Mouse (Mus musculus) erythroblast, adult 5-6 weeks (primary cell): Measurements from ENCODE around the gene Bzw1. TPM values are rescaled to one million over a fixed set of nuclear protein-coding genes. Genes with fewer than 3 reads are reported as not detected.

Source experiments
- ATAC-seq: replicated peaks from 2 replicates; pipeline ENCODE4 v1.8.0; 2016; ENCODE audit warnings: moderate number of reproducible peaks, mild to moderate bottlenecking, moderate TSS enrichment, inconsistent platforms; ENCODE audit not compliant: poor library complexity, low FRiP score, severe bottlenecking
- total RNA-seq, 2 experiments: library from RNA; stranded (forward) in 1 of 2; stranded (reverse) in 1 of 2; fragments of 150-400 nt in 1 of 2; fragments of 200-764, 138-1000 nt in 1 of 2; gene quantifications; 2 replicates each; pipeline versions ENCODE4 v1.2.3 to v1.2.4; 2015 to 2017; ENCODE audit warnings: low replicate concordance in 2 of 2

Bzw1 gene
- total RNA-seq, 2 experiments from 2014 or later: 43.8 to 53.8 TPM

- peak; percentile 82 for ATAC-seq
Measured at GRCm38 (mm10) chr1:58393284-58394195, 842 bp downstream of the Bzw1 start.

GRCm38 (mm10) chr1:58395341-58395740, 2.6 kb downstream of the Bzw1 start:
- no peak for ATAC-seq

- ATAC-seq: no peak
Measured at GRCm38 (mm10) chr1:58396179-58396578, 3.5 kb downstream of the Bzw1 start.

GRCm38 (mm10) chr1:58397731-58398130, 5.0 kb downstream of the Bzw1 start:
- no peak for ATAC-seq

GRCm38 (mm10) chr1:58401396-58401795, 8.7 kb downstream of the Bzw1 start:
- ATAC-seq: no peak

GRCm38 (mm10) chr1:58403745-58404144, 11.0 kb downstream of the Bzw1 start:
- no peak for ATAC-seq

GRCm38 (mm10) chr1:58407321-58407720, 14.6 kb downstream of the Bzw1 start:
- ATAC-seq: no peak

- ATAC-seq: no peak
Measured at GRCm38 (mm10) chr1:58408141-58408540, 15.4 kb downstream of the Bzw1 start.

GRCm38 (mm10) chr1:58409553-58410197, 17.0 kb downstream of the Bzw1 start:
- ATAC-seq: no peak

GRCm38 (mm10) chr1:58410198-58410588, 17.5 kb downstream of the Bzw1 start:
- ATAC-seq: no peak

- peak; percentile 41 for ATAC-seq
Measured at GRCm38 (mm10) chr1:58410776-58411175, 18.1 kb downstream of the Bzw1 start.

GRCm38 (mm10) chr1:58415442-58415841, 22.7 kb downstream of the Bzw1 start:
- no peak for ATAC-seq

GRCm38 (mm10) chr1:58416048-58416447, 23.4 kb downstream of the Bzw1 start:
- ATAC-seq: no peak

- no peak for ATAC-seq
Measured at GRCm38 (mm10) chr1:58420032-58420431, 27.3 kb downstream of the Bzw1 start.

GRCm38 (mm10) chr1:58420961-58421360, 28.3 kb downstream of the Bzw1 start:
- ATAC-seq: no peak

- ATAC-seq: peak; percentile 80
Measured at GRCm38 (mm10) chr1:58422879-58423278, 30.2 kb downstream of the Bzw1 start.

- peak; percentile 91 for ATAC-seq
Measured at GRCm38 (mm10) chr1:58423371-58424248, 30.9 kb downstream of the Bzw1 start, which contains the start of gene Clk1. Clk1 (minus strand) TSS chr1:58424066.

GRCm38 (mm10) chr1:58424551-58424950, 31.9 kb downstream of the Bzw1 start:
- ATAC-seq: no peak

GRCm38 (mm10) chr1:58444691-58445090, 52.0 kb downstream of the Bzw1 start:
- no peak for ATAC-seq

GRCm38 (mm10) chr1:58445143-58445722, 52.5 kb downstream of the Bzw1 start, which contains the start of the genes Nif3l1 and Ppil3:
Nif3l1 (plus strand) TSS chr1:58445151.
Ppil3 (minus strand) TSS chr1:58445486.
- peak; percentile 85 for ATAC-seq
